Mouse (Mus musculus) thymus, adult 2 months (tissue): ENCODE results near the gene Gm8871.
"Not testable (repeated sequence)": the region's sequence is repeated elsewhere in the genome, so short reads cannot be mapped to it uniquely, and the experiment has no call there.

Experiments used
- CTCF ChIP-seq: fragments of 200-500 bp; IDR thresholded peaks from 2 replicates; pipeline ENCODE4 v1.5.1; 2012; ENCODE audit warnings: mild to moderate bottlenecking, control low read depth, low read length, moderate library complexity, borderline replicate concordance; ENCODE audit not compliant: control insufficient read depth, poor library complexity, insufficient read depth; ENCODE audit errors: extremely low read depth
- POLR2A ChIP-seq: fragments of 200-500 bp; IDR thresholded peaks from 2 replicates; pipeline ENCODE4 v1.6.1; 2012; ENCODE audit warnings: mild to moderate bottlenecking, low read length, control low read depth, moderate library complexity; ENCODE audit not compliant: control insufficient read depth, poor library complexity, insufficient read depth; ENCODE audit errors: extremely low read depth

- not testable (repeated sequence) for TF ChIP-seq POLR2A, CTCF
These were observed at the start of gene Gm8871, which contains the start of gene Gm8857 for GRCm38 (mm10) chr5:10947505-10947904.
